Mouse (Mus musculus) c-Kit-positive CD71-positive TER-119-positive erythroid progenitor cells, embryonic 14.5 days (primary cell): ENCODE data around the gene Susd1.

Source experiments
- DNase-seq: peaks from one replicate; pipeline ENCODE4 v3.0.0-alpha.2; 2013; ENCODE audit warnings: low spot score

The Susd1 gene

DNA sequence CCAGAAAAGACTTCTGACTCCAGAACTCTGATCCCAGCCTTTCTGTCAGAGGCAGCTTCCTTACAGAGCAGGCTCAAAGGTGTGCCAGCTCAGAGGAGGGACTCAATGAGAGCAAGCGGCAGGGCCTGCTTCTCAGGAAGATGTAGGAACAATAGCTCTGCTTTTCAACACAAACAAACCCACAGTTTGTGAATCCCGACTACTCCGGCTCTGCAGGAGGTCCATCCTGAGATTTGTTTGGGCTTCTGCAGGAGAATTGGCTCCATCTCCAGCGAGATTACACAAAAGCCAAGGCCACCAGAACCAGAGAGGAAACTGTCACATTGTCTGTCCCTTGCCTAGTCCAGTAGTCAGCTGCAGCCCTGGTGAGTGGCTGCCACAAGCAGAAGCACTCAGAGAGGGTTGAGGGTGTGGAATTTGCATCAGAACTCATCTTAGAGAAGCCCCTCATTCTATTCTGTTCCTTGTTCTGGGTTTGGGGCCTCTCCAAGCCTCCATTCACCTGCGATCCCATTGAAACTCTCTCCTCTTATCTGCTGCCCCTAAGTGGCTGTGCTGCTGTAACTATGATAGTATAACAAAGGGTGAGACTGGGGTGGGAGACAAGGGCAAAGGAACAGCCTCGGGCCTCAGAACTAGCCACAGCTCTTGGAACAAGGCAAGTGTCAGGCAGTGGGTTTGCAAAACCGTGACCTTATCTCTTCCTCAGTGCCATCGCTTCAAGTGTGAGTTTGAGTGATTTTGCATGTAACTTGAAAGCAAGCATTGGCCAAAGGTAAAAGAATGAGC is 155.5 kb downstream of the Susd1 start:
- DNase-seq = no peak

GRCm38 (mm10) chr4:59282137-59282536 is 156.3 kb downstream of the Susd1 start:
- DNase-seq = no peak

DNA sequence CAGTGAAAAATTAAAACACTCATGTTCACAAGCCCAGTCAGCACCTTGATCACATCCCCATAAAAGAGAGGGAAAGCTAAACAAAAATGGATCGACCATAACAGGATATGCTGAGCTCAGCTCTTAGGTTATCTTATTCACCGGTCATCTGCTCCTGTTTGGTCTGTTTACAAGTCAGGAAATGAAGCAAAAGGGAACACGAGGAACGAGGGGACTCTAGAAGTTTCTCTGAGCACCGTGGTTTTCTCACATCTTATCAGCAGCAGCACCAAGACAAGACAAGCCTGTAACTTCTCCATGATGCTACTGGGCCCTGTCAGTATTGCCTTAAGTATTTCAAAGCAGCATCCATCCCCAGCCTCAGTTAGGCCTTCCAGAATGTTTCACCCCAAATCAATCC is 157.6 kb downstream of the Susd1 start:
- DNase-seq = no peak

GRCm38 (mm10) chr4:59279111-59279510 is 159.3 kb downstream of the Susd1 start:
- no peak for DNase-seq

- peak; percentile 75 for DNase-seq
These were observed 160.0 kb downstream of the Susd1 start for GRCm38 (mm10) chr4:59278410-59278809.

GRCm38 (mm10) chr4:59277958-59278357 is 160.5 kb downstream of the Susd1 start:
- DNase-seq = no peak

GRCm38 (mm10) chr4:59275956-59276355 is 162.5 kb downstream of the Susd1 start:
- no peak for DNase-seq

- DNase-seq = no peak
These were observed 162.9 kb downstream of the Susd1 start for GRCm38 (mm10) chr4:59275494-59275893.

DNA sequence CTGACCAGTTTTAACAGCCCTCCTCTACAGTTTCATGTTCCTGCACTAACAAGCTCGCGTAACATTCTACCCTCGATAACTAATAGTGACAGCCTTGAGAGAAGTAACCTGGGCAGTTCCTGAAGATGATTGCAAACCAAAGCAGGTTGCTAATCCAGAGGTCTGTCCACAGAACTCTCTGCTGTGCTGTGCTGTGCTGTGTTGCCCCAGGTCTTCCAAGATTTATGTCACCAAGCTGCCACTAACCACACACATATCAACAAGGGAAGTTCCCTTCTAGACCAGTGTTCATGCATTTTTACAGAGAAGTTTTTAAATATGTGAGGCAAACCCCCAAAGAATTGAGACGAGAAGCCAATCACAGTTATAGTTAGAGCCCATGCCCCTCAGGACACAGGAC is 164.3 kb downstream of the Susd1 start:
- DNase-seq = no peak

DNA sequence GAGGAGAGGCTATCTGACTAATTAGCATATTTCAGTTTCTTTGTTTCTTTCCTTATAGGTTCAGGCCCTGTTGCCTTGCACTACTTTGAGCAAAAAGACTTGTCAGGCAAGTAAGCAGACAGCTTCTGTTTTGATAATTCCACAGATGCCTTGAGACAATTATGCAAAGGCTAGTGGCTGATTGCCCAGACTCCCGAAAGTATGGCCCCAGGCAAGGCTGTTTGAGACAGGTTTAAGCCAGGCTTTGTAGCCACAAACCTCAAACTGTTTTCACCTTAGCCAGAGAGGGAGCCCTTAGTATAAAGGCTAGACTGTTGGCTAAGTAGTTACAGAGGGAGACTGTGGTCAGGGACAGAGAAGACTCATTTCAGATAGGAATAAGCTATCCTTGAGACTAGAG is 165.1 kb downstream of the Susd1 start:
- DNase-seq = no peak

- DNase-seq = no peak
These were observed 172.8 kb downstream of the Susd1 start for GRCm38 (mm10) chr4:59265631-59266030.

DNA sequence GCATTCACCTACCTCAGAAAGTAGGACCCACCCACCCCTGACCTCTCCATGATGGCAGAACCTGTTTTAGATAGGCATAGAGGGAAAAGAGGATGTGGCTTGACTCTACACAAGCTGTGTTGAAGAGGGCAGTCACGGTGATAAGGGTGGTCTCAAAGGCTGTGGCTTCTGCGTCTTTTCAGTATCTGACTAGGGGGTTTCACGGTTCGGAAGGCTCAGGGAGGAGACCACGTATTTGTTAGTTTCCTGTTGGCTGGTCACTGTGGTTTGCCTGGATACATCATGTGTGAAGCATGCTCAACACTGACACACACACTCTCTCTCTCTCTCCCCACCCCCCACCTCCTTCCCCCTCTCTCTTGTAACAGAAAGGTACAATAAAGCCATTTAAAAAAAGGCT is 173.3 kb downstream of the Susd1 start:
- DNase-seq = no peak
